Mouse (Mus musculus): ENCODE data around the gene Mcm9. TPM values are rescaled to one million over a fixed set of nuclear protein-coding genes. Genes with fewer than 3 reads are reported as not detected.
A peak's percentile ranks its signal among the peaks of the same experiment; 100 is the strongest.
"Not testable (repeated sequence)": the region's sequence is repeated elsewhere in the genome, so short reads cannot be mapped to it uniquely, and the experiment has no call there.

Gene Mcm9
- polyA plus RNA-seq, 1 experiment from 2014 or later, result 13.6 TPM

- 92% methylated on average over 2 of the region's 2 CpGs for WGBS
- Histone ChIP-seq H3K27me3 (ENCODE audit: low read depth, poor library complexity, severe bottlenecking) (no peaks in the 10 kb centered on the region), H3K4me1 (peaks cover 12% of the 10 kb centered on the region), H3K36me3 (no peaks in the 10 kb centered on the region), H3K27ac (replicated peaks) (no peak overlapping the region), H3K4me3 (no peak overlapping the region), H3K9me3 (replicated peaks) (no peaks in the 10 kb centered on the region)
- no peak for DNase-seq (ENCODE audit: low spot score)
Observed at GRCm38 (mm10) chr10:53505526-53505925, 124.7 kb downstream of the Mcm9 start.

GRCm38 (mm10) chr10:53505069-53505468 lies 125.2 kb downstream of the Mcm9 start:
- Histone ChIP-seq H3K9me3 (replicated peaks) (no peaks in the 10 kb centered on the region), H3K4me3 (no peak overlapping the region), H3K4me1 (peaks cover 12% of the 10 kb centered on the region), H3K27me3 (ENCODE audit: low read depth, poor library complexity, severe bottlenecking) (no peaks in the 10 kb centered on the region), H3K36me3 (no peaks in the 10 kb centered on the region), H3K27ac (replicated peaks) (no peak overlapping the region)
- DNase-seq (ENCODE audit: low spot score), result no peak
- 81% methylated on average over 3 of the region's 3 CpGs for WGBS

GRCm38 (mm10) chr10:53502875-53503816 lies 127.1 kb downstream of the Mcm9 start:
- H3K9me3 ChIP-seq (replicated peaks), result no peaks in the 10 kb centered on the region
- DNase-seq (ENCODE audit: low spot score), result peak; percentile 48
- H3K27me3 ChIP-seq (ENCODE audit: low read depth, poor library complexity, severe bottlenecking), result no peaks in the 10 kb centered on the region
- peaks cover 12% of the 10 kb centered on the region for H3K4me1 ChIP-seq
- WGBS, result 39% methylated on average over 21 of the region's 21 CpGs
- H3K27ac ChIP-seq (replicated peaks), result peak overlapping the region; percentile 78
- H3K36me3 ChIP-seq, result no peaks in the 10 kb centered on the region
- peak overlapping the region; percentile 34; the same call in 1 of the 2 replicates for H3K4me3 ChIP-seq

- no peak overlapping the region for H3K27ac ChIP-seq (replicated peaks)
- H3K9me3 ChIP-seq (replicated peaks), result no peaks in the 10 kb centered on the region; the same call in 1 of the 2 replicates
- DNase-seq (ENCODE audit: low spot score), result no peak
- no peak overlapping the region for H3K4me3 ChIP-seq
- no peaks in the 10 kb centered on the region for H3K36me3 ChIP-seq
- no peaks in the 10 kb centered on the region for H3K27me3 ChIP-seq (ENCODE audit: low read depth, poor library complexity, severe bottlenecking)
- H3K4me1 ChIP-seq, result peaks cover 12% of the 10 kb centered on the region
- WGBS, result 86% methylated on average over 13 of the region's 13 CpGs
Observed at GRCm38 (mm10) chr10:53502471-53502870, 127.8 kb downstream of the Mcm9 start.

GRCm38 (mm10) chr10:53499518-53499917 lies 130.7 kb downstream of the Mcm9 start:
- Histone ChIP-seq H3K4me3 (no peak overlapping the region), H3K9me3 (replicated peaks) (no peaks in the 10 kb centered on the region; the same call in 1 of the 2 replicates), H3K4me1 (peaks cover 12% of the 10 kb centered on the region), H3K36me3 (no peaks in the 10 kb centered on the region), H3K27me3 (ENCODE audit: low read depth, poor library complexity, severe bottlenecking) (no peaks in the 10 kb centered on the region), H3K27ac (replicated peaks) (no peak overlapping the region)
- DNase-seq (ENCODE audit: low spot score), result no peak

GRCm38 (mm10) chr10:53495349-53495748 lies 134.9 kb downstream of the Mcm9 start:
- 96% methylated on average over 3 of the region's 3 CpGs for WGBS
- not testable (repeated sequence) for H3K27me3 ChIP-seq (ENCODE audit: low read depth, poor library complexity, severe bottlenecking); H3K9me3 ChIP-seq (replicated peaks); DNase-seq (ENCODE audit: low spot score); H3K27ac ChIP-seq (replicated peaks); H3K4me3 ChIP-seq; H3K36me3 ChIP-seq; H3K4me1 ChIP-seq

- Histone ChIP-seq H3K4me3 (no peak overlapping the region), H3K27ac (replicated peaks) (no peak overlapping the region), H3K36me3 (no peaks in the 10 kb centered on the region), H3K27me3 (ENCODE audit: low read depth, poor library complexity, severe bottlenecking) (no peaks in the 10 kb centered on the region), H3K9me3 (replicated peaks) (peaks cover 3% of the 10 kb centered on the region; the same call in 1 of the 2 replicates), H3K4me1 (no peaks in the 10 kb centered on the region)
- DNase-seq (ENCODE audit: low spot score), result no peak
- WGBS, result 94% methylated on average over 13 of the region's 13 CpGs
Observed at GRCm38 (mm10) chr10:53493954-53494353, 136.3 kb downstream of the Mcm9 start.

Other genes starting within 250 kb of the Mcm9 start
- 162 and 167 TPM in 2 replicates for gene Asf1a, start 33.7 kb downstream of the Mcm9 start, polyA plus RNA-seq (2016; fragmentation: Nextera tagmentation; extraction: Ambion mirVana)
- gene Fam184a, start 120.7 kb upstream of the Mcm9 start, polyA plus RNA-seq (2016; fragmentation: Nextera tagmentation; extraction: Ambion mirVana), result 4.3 and 4.7 TPM in 2 replicates